Mouse (Mus musculus) adrenal gland, adult 18-20 months (tissue): ENCODE data around the gene Slc30a7. TPM values are rescaled to one million over a fixed set of nuclear protein-coding genes. Genes with fewer than 3 reads are reported as not detected.

ENCODE experiments used
- DNase-seq, 2 experiments: peaks; one replicate each; pipeline ENCODE4 v3.0.0; 2021 to 2022; ENCODE audit warnings: low spot score in 2 of 2
- microRNA-seq, 2 experiments: library from miRNA; unstranded; fragments of <30 nt; microRNA quantifications; one replicate each; pipeline ENCODE4 v1.2.0; 2021; ENCODE audit warnings: borderline number of aligned reads in 2 of 2
- total RNA-seq, 2 experiments: library from RNA; stranded (reverse); gene quantifications; 1 replicate in 1 of 2; 2 replicates in 1 of 2; pipeline ENCODE4 v1.2.3; 2021

Gene Slc30a7
- total RNA-seq, 2 experiments from 2014 or later: 28.9 to 37.9 TPM

- DNase-seq: no peak
Observed at GRCm38 (mm10) chr3:115892341-115892740, 114.9 kb downstream of the Slc30a7 start.

Small RNAs within 50 kb of the gene (microRNA-seq; reads per million reads assigned to microRNA genes)
- gene Mir669n: 0 reads per million in 2 experiments

Other genes with a start within 250 kb of the Slc30a7 start
- 10 to 100 TPM; 16.1 to 17.0 TPM for gene Dph5, start 119.6 kb downstream of the Slc30a7 start, total RNA-seq
- gene Extl2, start 56 bp upstream of the Slc30a7 start, total RNA-seq: 10 to 100 TPM; 10.6 to 15.3 TPM
- 10 to 100 TPM; 21.0 to 48.6 TPM for gene Vcam1, start 122.3 kb upstream of the Slc30a7 start, total RNA-seq
- 1 to 10 TPM in 1 of 2 experiments, under 1 TPM in 1; 0.27 to 1.5 TPM for gene Gpr88, start 246.1 kb upstream of the Slc30a7 start, total RNA-seq